Mouse (Mus musculus) erythroblast, embryonic 14.5 days (primary cell): ENCODE results near the gene Gtf3c6. TPM values are rescaled to one million over a fixed set of nuclear protein-coding genes. Genes with fewer than 3 reads are reported as not detected.

Source experiments
- H3K27me3 ChIP-seq: 2 replicates; pipeline ENCODE4 v1.6.1; 2012; ENCODE audit warnings: inconsistent platforms; ENCODE audit not compliant: control insufficient read depth
- H3K36me3 ChIP-seq: 2 replicates; pipeline ENCODE4 v1.6.1; 2012; ENCODE audit warnings: mild to moderate bottlenecking, inconsistent platforms; ENCODE audit not compliant: control insufficient read depth
- H3K4me1 ChIP-seq: 2 replicates; pipeline ENCODE4 v1.6.1; 2012; ENCODE audit warnings: inconsistent platforms; ENCODE audit not compliant: control insufficient read depth
- H3K4me3 ChIP-seq: replicated peaks from 2 replicates; pipeline ENCODE3; 2012; ENCODE audit warnings: moderate library complexity, mild to moderate bottlenecking, inconsistent platforms
- H3K9me3 ChIP-seq: 2 replicates; pipeline ENCODE4 v1.6.1; 2012; ENCODE audit warnings: low read length, inconsistent platforms, mixed read lengths; ENCODE audit not compliant: control insufficient read depth
- GATA1 ChIP-seq: IDR thresholded peaks from 2 replicates; pipeline ENCODE4 v1.6.1; 2012; ENCODE audit warnings: low read length, inconsistent platforms, mixed read lengths
- TAL1 ChIP-seq: IDR thresholded peaks from 3 replicates; pipeline ENCODE4 v1.6.1; 2012; ENCODE audit warnings: low read length, inconsistent platforms, mixed read lengths
- polyA plus RNA-seq: library from polyadenylated mRNA; stranded (reverse); fragments of >175 nt; gene quantifications from 2 replicates; pipeline ENCODE4 v1.2.3, GENCODE M21; 2012

Gtf3c6 gene
- polyA plus RNA-seq, 1 experiment, result 0.79 TPM

GRCm38 (mm10) chr10:40246374-40247165, 11.3 kb downstream of the Gtf3c6 start, which contains the start of gene Rpf2:
Rpf2 (minus strand) TSS chr10:40247036.
- TF ChIP-seq TAL1, result no peak
- no peak for TF ChIP-seq GATA1
- Histone ChIP-seq H3K36me3 (peaks cover 69% of the 10 kb centered on the region), H3K9me3 (no peaks in the 10 kb centered on the region; the same call in none of the 2 replicates), H3K4me3 (peak within 1 kb of the TSS; percentile 78), H3K4me1 (peaks cover 44% of the 10 kb centered on the region), H3K27me3 (no peaks in the 10 kb centered on the region)

GRCm38 (mm10) chr10:40237826-40238225, 20.1 kb downstream of the Gtf3c6 start:
- H3K9me3 ChIP-seq, result no peaks in the 10 kb centered on the region
- no peaks in the 10 kb centered on the region for H3K27me3 ChIP-seq
- peaks cover 80% of the 10 kb centered on the region for H3K36me3 ChIP-seq
- no peak for TF ChIP-seq TAL1
- no peak for TF ChIP-seq GATA1
- no peak overlapping the region for H3K4me3 ChIP-seq
- H3K4me1 ChIP-seq, result no peaks in the 10 kb centered on the region

GRCm38 (mm10) chr10:40233241-40233640, 24.7 kb downstream of the Gtf3c6 start:
- H3K27me3 ChIP-seq, result no peaks in the 10 kb centered on the region
- H3K36me3 ChIP-seq, result peaks cover 80% of the 10 kb centered on the region
- peaks cover 2% of the 10 kb centered on the region; the same call in 1 of the 2 replicates for H3K4me1 ChIP-seq
- H3K9me3 ChIP-seq, result no peaks in the 10 kb centered on the region
- no peak for TF ChIP-seq TAL1
- no peak for TF ChIP-seq GATA1
- no peak overlapping the region for H3K4me3 ChIP-seq

GRCm38 (mm10) chr10:40232442-40232841, 25.5 kb downstream of the Gtf3c6 start:
- Histone ChIP-seq H3K27me3 (no peaks in the 10 kb centered on the region), H3K4me3 (no peak overlapping the region), H3K9me3 (no peaks in the 10 kb centered on the region), H3K36me3 (peaks cover 81% of the 10 kb centered on the region), H3K4me1 (peaks cover 2% of the 10 kb centered on the region; the same call in 1 of the 2 replicates)
- TF ChIP-seq TAL1 (no peak), GATA1 (no peak)

- TF ChIP-seq GATA1 (no peak), TAL1 (no peak)
- Histone ChIP-seq H3K27me3 (no peaks in the 10 kb centered on the region), H3K4me1 (peaks cover 2% of the 10 kb centered on the region; the same call in 1 of the 2 replicates), H3K36me3 (peaks cover 82% of the 10 kb centered on the region), H3K4me3 (no peak overlapping the region), H3K9me3 (no peaks in the 10 kb centered on the region)
These were observed 28.2 kb downstream of the Gtf3c6 start for GRCm38 (mm10) chr10:40229725-40230124.

- no peak overlapping the region for H3K4me3 ChIP-seq
- H3K4me1 ChIP-seq, result peaks cover 2% of the 10 kb centered on the region; the same call in 1 of the 2 replicates
- TF ChIP-seq TAL1, result no peak
- TF ChIP-seq GATA1, result no peak
- peaks cover 85% of the 10 kb centered on the region for H3K36me3 ChIP-seq
- H3K27me3 ChIP-seq, result no peaks in the 10 kb centered on the region
- peaks cover 2% of the 10 kb centered on the region for H3K9me3 ChIP-seq
These were observed 30.1 kb downstream of the Gtf3c6 start for GRCm38 (mm10) chr10:40227660-40228303.

GRCm38 (mm10) chr10:40218874-40219273, 39.0 kb downstream of the Gtf3c6 start:
- TF ChIP-seq GATA1, result no peak
- TF ChIP-seq TAL1, result no peak
- Histone ChIP-seq H3K4me1 (no peaks in the 10 kb centered on the region), H3K36me3 (peaks cover 30% of the 10 kb centered on the region), H3K9me3 (peaks cover 19% of the 10 kb centered on the region), H3K4me3 (no peak overlapping the region), H3K27me3 (no peaks in the 10 kb centered on the region)

- Histone ChIP-seq H3K4me3 (no peak overlapping the region), H3K27me3 (no peaks in the 10 kb centered on the region), H3K4me1 (peaks cover 11% of the 10 kb centered on the region), H3K36me3 (no peaks in the 10 kb centered on the region), H3K9me3 (no peaks in the 10 kb centered on the region)
- TF ChIP-seq TAL1, result no peak
These were observed 45.3 kb downstream of the Gtf3c6 start for GRCm38 (mm10) chr10:40212443-40213169.

Other genes with a start within 250 kb of the Gtf3c6 start
- gene Mfsd4b1, start 232.8 kb downstream of the Gtf3c6 start, polyA plus RNA-seq, result not detected in 2 replicates
- 9.7 and 11.1 TPM in 2 replicates for gene Slc16a10, start 115.8 kb downstream of the Gtf3c6 start, polyA plus RNA-seq
- 0.15 and 0.19 TPM in 2 replicates for gene Rpf2, start 11.1 kb downstream of the Gtf3c6 start, polyA plus RNA-seq
- 0.27 and 0.69 TPM in 2 replicates for gene Amd1, start 44.1 kb upstream of the Gtf3c6 start, polyA plus RNA-seq
- 0.45 and 0.47 TPM in 2 replicates for gene Cdk19, start 81.5 kb upstream of the Gtf3c6 start, polyA plus RNA-seq